Mouse (Mus musculus) liver, postnatal 0 days (tissue): ENCODE results near the gene Bak1. TPM values are rescaled to one million over a fixed set of nuclear protein-coding genes. Genes with fewer than 3 reads are reported as not detected.

ENCODE experiments used
- ATAC-seq: fragments of 200-750 bp; cut with Nextera tagmentation; 2 replicates; pipeline ENCODE4 v1.8.0; 2017; ENCODE audit warnings: mild to moderate bottlenecking, moderate library complexity
- DNase-seq: peaks from one replicate; pipeline ENCODE4 v3.0.0-alpha.2; 2016
- H3K27ac ChIP-seq: fragments of 300-500 bp; sonication (generic); 2 replicates; pipeline ENCODE4 v1.5.1; 2014; ENCODE audit warnings: antibody characterized with exemption, moderate library complexity, mild to moderate bottlenecking, low read depth
- H3K27me3 ChIP-seq: fragments of 300-500 bp; sonication (generic); 2 replicates; pipeline ENCODE4 v1.6.1; 2014; ENCODE audit warnings: low read length, control low read depth, mixed read lengths; ENCODE audit not compliant: insufficient read depth
- H3K36me3 ChIP-seq: fragments of 300-500 bp; sonication (generic); replicated peaks from 2 replicates; pipeline ENCODE4 v1.6.1; 2014; ENCODE audit warnings: mild to moderate bottlenecking, control low read depth, low read length, moderate library complexity, mixed read lengths; ENCODE audit not compliant: insufficient read depth
- H3K4me1 ChIP-seq: fragments of 300-500 bp; sonication (generic); 2 replicates; pipeline ENCODE4 v1.6.1; 2014; ENCODE audit warnings: antibody characterized with exemption, mild to moderate bottlenecking, control low read depth; ENCODE audit not compliant: insufficient read depth
- H3K4me2 ChIP-seq: fragments of 300-500 bp; sonication (generic); 2 replicates; pipeline ENCODE4 v1.6.1; 2014; ENCODE audit warnings: low read depth, mild to moderate bottlenecking, low read length, moderate library complexity, mixed read lengths
- H3K4me3 ChIP-seq: fragments of 300-500 bp; sonication (generic); 2 replicates; pipeline ENCODE4 v1.5.1; 2014; ENCODE audit warnings: low read depth, low read length
- H3K9ac ChIP-seq: fragments of 300-500 bp; sonication (generic); replicated peaks from 2 replicates; pipeline ENCODE4 v1.6.1; 2014; ENCODE audit warnings: mild to moderate bottlenecking, moderate library complexity
- H3K9me3 ChIP-seq: fragments of 300-500 bp; sonication (generic); 2 replicates; pipeline ENCODE4 v1.6.1; 2016; ENCODE audit warnings: mild to moderate bottlenecking, control low read depth, low read length, mixed read lengths
- CTCF ChIP-seq: sonication (generic); IDR thresholded peaks from 2 replicates; pipeline ENCODE4 v1.5.1; 2016; ENCODE audit warnings: antibody characterized with exemption, low read depth
- EP300 ChIP-seq: IDR thresholded peaks from 2 replicates; pipeline ENCODE4 v1.6.1; 2016; ENCODE audit warnings: antibody characterized with exemption, low read depth, mild to moderate bottlenecking
- WGBS: fragments of 180-500 bp; shearing (Covaris S2); extraction: QIAGEN DNeasy Blood & Tissue Kit; methylation state at CpG from one replicate; pipeline ENCODE4 v1.1.7; 2014; ENCODE audit not compliant: insufficient replicate concordance; 5-methylcytosine and 5-hydroxymethylcytosine counted together
- polyA plus RNA-seq: library from polyadenylated mRNA; unstranded; fragments of >200 nt; fragmentation: Nextera tagmentation; extraction: Ambion mirVana; gene quantifications from 2 replicates; pipeline ENCODE4 v1.2.1, GENCODE M21; 2015

The Bak1 gene
- polyA plus RNA-seq, 1 experiment from 2014 or later = 2.7 TPM

DNA sequence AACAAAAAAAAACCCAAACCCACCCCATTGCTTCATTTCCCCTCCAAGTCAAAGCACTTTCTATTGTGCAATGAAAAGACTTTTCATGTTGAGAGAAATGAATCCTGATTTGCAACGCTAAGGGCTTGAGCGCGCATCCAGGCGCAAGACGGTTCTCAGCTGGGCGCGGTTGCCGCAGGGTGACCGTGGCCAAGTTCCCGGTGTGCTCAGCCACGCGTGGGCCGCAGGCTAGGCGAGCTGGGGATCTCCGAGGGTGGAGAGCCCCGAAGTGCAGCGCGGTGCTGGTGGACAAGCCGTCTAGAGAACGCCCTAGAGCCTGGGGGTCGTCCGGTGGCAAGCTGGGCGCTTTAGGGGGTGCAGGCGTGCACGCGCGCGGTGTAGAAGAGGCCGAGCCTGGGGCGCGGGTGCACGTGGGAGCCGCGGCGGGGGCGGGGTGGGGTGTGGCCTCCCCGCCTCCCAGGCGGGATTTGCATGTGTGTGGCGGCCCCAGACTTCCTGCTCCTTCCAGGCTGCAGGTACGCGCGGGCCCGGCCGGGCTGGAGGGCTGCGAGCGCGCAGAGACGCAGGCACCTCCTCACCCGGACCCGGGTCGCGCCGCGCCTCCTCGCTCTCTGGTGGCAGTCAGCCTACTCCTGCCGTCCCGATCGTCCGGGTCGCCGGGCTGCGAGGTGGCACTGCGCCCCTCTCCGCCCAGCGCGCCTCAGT is 28.2 kb upstream of the Bak1 start, which contains the start of gene Itpr3:
TSS of gene Itpr3 (plus strand) at position 493 of the 705 bp plus-strand sequence.
- TF ChIP-seq EP300 (no peak), CTCF (no peak)
- peak within 1 kb of the TSS; percentile 84 for H3K27ac ChIP-seq
- under 1% methylated on average over 54 of the region's 66 CpGs for whole genome bisulfite sequencing

GRCm38 (mm10) chr17:27056170-27056569 is 27.4 kb upstream of the Bak1 start:
- Histone ChIP-seq H3K27me3 (peaks cover 6% of the 10 kb centered on the region; the same call in 1 of the 2 replicates), H3K4me1 (peaks cover 16% of the 10 kb centered on the region), H3K36me3 (no peaks in the 10 kb centered on the region), H3K9me3 (no peaks in the 10 kb centered on the region), H3K9ac (peak overlapping the region; percentile 46), H3K27ac (peak overlapping the region; percentile 84), H3K4me3 (peak overlapping the region; percentile 64), H3K4me2 (peak overlapping the region; percentile 98)
- peak; percentile 47 for ATAC-seq
- WGBS = under 1% methylated on average over 13 of the region's 13 CpGs
- DNase-seq = peak; percentile 75
- TF ChIP-seq EP300 (no peak), CTCF (no peak)

More for the DNA sequence above, 28.2 kb upstream of the Bak1 start, which contains the start of gene Itpr3:
- Histone ChIP-seq H3K9ac (peak within 1 kb of the TSS; percentile 64), H3K4me2 (peak within 1 kb of the TSS; percentile 98), H3K36me3 (no peaks in the 10 kb centered on the region), H3K9me3 (no peaks in the 10 kb centered on the region), H3K4me1 (peaks cover 13% of the 10 kb centered on the region), H3K4me3 (peak within 1 kb of the TSS; percentile 64), H3K27me3 (peaks cover 6% of the 10 kb centered on the region; the same call in 1 of the 2 replicates)
- peak; percentile 79 for DNase-seq
- ATAC-seq = peak; percentile 79

DNA sequence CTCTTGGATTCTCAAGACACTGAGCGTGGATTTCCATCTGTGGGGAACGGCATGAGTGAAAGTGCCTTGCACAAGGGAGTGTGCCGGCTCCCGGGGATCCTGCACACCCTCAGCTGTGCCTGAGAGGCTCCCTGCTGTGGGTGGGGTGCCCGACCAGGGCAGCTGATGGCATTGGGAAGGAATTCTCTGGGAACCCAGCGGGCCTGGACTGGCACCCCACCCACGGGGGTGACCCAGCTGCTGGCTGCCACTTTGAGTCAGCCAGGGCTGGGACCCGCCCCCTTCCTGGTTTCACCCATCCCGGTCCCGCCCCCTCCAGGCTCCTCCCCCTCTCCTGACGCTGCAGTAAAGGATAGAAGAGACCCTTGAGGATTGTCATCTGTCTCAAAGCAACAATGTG is 22.7 kb upstream of the Bak1 start:
- DNase-seq (peak; percentile 79), ATAC-seq (peak; percentile 53)
- no peak overlapping the region; the same call in 1 of the 2 replicates for H3K9ac ChIP-seq
- 24% methylated on average over 10 of the region's 11 CpGs for WGBS
- no peaks in the 10 kb centered on the region for H3K9me3 ChIP-seq
- no peak overlapping the region for H3K27ac ChIP-seq
- peaks cover 6% of the 10 kb centered on the region; the same call in 1 of the 2 replicates for H3K4me1 ChIP-seq
- no peaks in the 10 kb centered on the region for H3K36me3 ChIP-seq
- no peaks in the 10 kb centered on the region for H3K27me3 ChIP-seq
- TF ChIP-seq CTCF (no peak), EP300 (no peak)
- 0 out of 2 replicates have a peak overlapping the region, but pooled peaks have one; percentile 6 for H3K4me3 ChIP-seq
- H3K4me2 ChIP-seq = peak overlapping the region; percentile 63

- Histone ChIP-seq H3K4me2 (0 out of 2 replicates have a peak overlapping the region, but pooled peaks have one; percentile 63), H3K9ac (no peak overlapping the region), H3K36me3 (no peaks in the 10 kb centered on the region), H3K9me3 (no peaks in the 10 kb centered on the region), H3K4me1 (peaks cover 3% of the 10 kb centered on the region; the same call in 1 of the 2 replicates), H3K27ac (no peak overlapping the region), H3K4me3 (no peak overlapping the region), H3K27me3 (no peaks in the 10 kb centered on the region)
- WGBS = 62% methylated on average over 5 of the region's 5 CpGs
- no peak for DNase-seq
- no peak for ATAC-seq
- no peak for TF ChIP-seq CTCF
- TF ChIP-seq EP300 = no peak
Measured at GRCm38 (mm10) chr17:27050853-27051252, 22.0 kb upstream of the Bak1 start.

GRCm38 (mm10) chr17:27048445-27049239 is 19.8 kb upstream of the Bak1 start:
- no peak overlapping the region for H3K9ac ChIP-seq
- DNase-seq (no peak), ATAC-seq (no peak)
- H3K4me1 ChIP-seq = peaks cover 2% of the 10 kb centered on the region; the same call in 1 of the 2 replicates
- TF ChIP-seq CTCF = no peak
- no peak for TF ChIP-seq EP300
- no peaks in the 10 kb centered on the region for H3K27me3 ChIP-seq
- H3K4me3 ChIP-seq = no peak overlapping the region
- H3K9me3 ChIP-seq = no peaks in the 10 kb centered on the region
- no peaks in the 10 kb centered on the region for H3K36me3 ChIP-seq
- WGBS = 73% methylated on average over 14 of the region's 14 CpGs
- no peak overlapping the region for H3K4me2 ChIP-seq
- H3K27ac ChIP-seq = 0 out of 2 replicates have a peak overlapping the region, but pooled peaks have one; percentile 8
